Mouse (Mus musculus) neural tube, embryonic 11.5 days (tissue): Measurements from ENCODE around the gene Slc4a3. TPM values are rescaled to one million over a fixed set of nuclear protein-coding genes. Genes with fewer than 3 reads are reported as not detected.

Experiments used
- ATAC-seq: fragments of 200-750 bp; cut with Nextera tagmentation; 2 replicates; pipeline ENCODE4 v1.8.0; 2017; ENCODE audit warnings: moderate number of reproducible peaks, mild to moderate bottlenecking, moderate TSS enrichment, moderate library complexity; ENCODE audit not compliant: insufficient read depth, low FRiP score, low TSS enrichment
- DNase-seq: peaks from one replicate; pipeline ENCODE4 v3.0.0-alpha.2; 2015; ENCODE audit warnings: low spot score
- H3K27ac ChIP-seq: fragments of 300-500 bp; sonication (generic); 2 replicates; pipeline ENCODE4 v1.5.1; 2014; ENCODE audit warnings: low read depth, mild to moderate bottlenecking, low read length
- H3K27me3 ChIP-seq: fragments of 300-500 bp; sonication (generic); 2 replicates; pipeline ENCODE4 v1.6.1; 2014; ENCODE audit warnings: mild to moderate bottlenecking, low read length, mixed read lengths; ENCODE audit not compliant: control insufficient read depth, insufficient read depth
- H3K36me3 ChIP-seq: fragments of 300-500 bp; sonication (generic); 2 replicates; pipeline ENCODE4 v1.6.1; 2014; ENCODE audit warnings: mild to moderate bottlenecking, low read length, moderate library complexity, mixed read lengths; ENCODE audit not compliant: control insufficient read depth, insufficient read depth
- H3K4me1 ChIP-seq: fragments of 300-500 bp; sonication (generic); 2 replicates; pipeline ENCODE4 v1.6.1; 2014; ENCODE audit warnings: low read length, mixed read lengths; ENCODE audit not compliant: control insufficient read depth, insufficient read depth
- H3K4me2 ChIP-seq: fragments of 300-500 bp; sonication (generic); 2 replicates; pipeline ENCODE4 v1.6.1; 2014; ENCODE audit warnings: low read depth, mild to moderate bottlenecking, moderate library complexity
- H3K4me3 ChIP-seq: fragments of 300-500 bp; sonication (generic); 2 replicates; pipeline ENCODE4 v1.5.1; 2014; ENCODE audit warnings: low read depth, low read length
- H3K9ac ChIP-seq: fragments of 300-500 bp; sonication (generic); 2 replicates; pipeline ENCODE4 v1.6.1; 2014; ENCODE audit warnings: mild to moderate bottlenecking, low read length
- H3K9me3 ChIP-seq: fragments of 300-500 bp; sonication (generic); 2 replicates; pipeline ENCODE4 v1.6.1; 2016; ENCODE audit warnings: low read length; ENCODE audit not compliant: control insufficient read depth
- WGBS: fragments of 180-500 bp; shearing (Covaris S2); extraction: QIAGEN DNeasy Blood & Tissue Kit; methylation state at CpG from one replicate; pipeline ENCODE4 v1.1.7; 2014; 5-methylcytosine and 5-hydroxymethylcytosine counted together
- polyA plus RNA-seq: library from polyadenylated mRNA; unstranded; fragments of >200 nt; fragmentation: Nextera tagmentation; extraction: Ambion mirVana; gene quantifications from 2 replicates; pipeline ENCODE4 v1.2.1, GENCODE M21; 2014

Gene Slc4a3
- polyA plus RNA-seq, 1 experiment from 2014 or later: 8.6 TPM

DNA sequence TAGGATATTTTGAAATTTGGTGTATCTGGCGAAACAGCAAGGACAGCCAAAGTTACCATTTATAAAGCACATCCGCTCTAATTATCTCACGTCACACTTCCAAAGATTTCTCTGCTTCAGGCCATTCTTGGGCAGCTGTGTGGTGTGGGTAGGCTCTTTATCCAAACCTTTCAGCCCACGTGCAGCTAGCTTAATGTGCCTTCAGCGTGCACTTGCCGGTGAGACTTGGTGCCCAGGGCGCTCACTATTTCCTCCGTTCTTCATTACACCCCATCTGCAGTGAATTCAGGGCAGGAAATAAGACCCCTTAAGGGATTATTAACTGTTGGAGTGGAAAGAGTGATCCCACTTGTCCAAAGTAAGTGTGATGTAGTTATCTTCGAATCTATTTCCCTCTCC lies 63.2 kb downstream of the Slc4a3 start:
- Histone ChIP-seq H3K27me3 (no peaks in the 10 kb centered on the region), H3K4me1 (no peaks in the 10 kb centered on the region), H3K36me3 (no peaks in the 10 kb centered on the region), H3K9me3 (no peaks in the 10 kb centered on the region), H3K9ac (no peak overlapping the region), H3K27ac (no peak overlapping the region), H3K4me2 (no peak overlapping the region), H3K4me3 (no peak overlapping the region)
- DNase-seq (no peak), ATAC-seq (no peak)
- 86% methylated on average over 9 of the region's 9 CpGs for WGBS

DNA sequence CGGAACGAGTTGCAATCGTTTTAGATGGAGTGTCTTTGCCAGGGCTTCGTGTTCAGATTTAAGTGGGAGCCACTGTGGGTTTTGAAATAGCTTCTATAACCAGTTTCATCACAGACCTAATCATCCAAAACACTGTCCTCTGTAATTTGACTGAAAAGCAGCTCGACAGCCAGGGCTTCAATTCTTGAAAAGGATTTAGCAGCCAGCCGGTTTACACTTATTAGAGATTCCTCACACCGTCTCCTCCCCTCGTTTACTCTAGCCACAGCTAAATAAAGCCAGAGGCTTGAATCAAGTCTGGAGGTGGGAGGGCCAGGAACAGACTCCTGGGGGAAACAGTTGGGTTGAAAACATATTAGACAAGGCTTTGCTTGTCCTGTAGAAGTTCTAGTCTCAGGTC lies 64.5 kb downstream of the Slc4a3 start:
- DNase-seq: no peak
- 56% methylated on average over 8 of the region's 8 CpGs for WGBS

More for the DNA sequence above, 64.5 kb downstream of the Slc4a3 start:
- Histone ChIP-seq H3K4me2 (no peak overlapping the region), H3K9ac (no peak overlapping the region), H3K4me1 (no peaks in the 10 kb centered on the region), H3K27ac (no peak overlapping the region), H3K36me3 (no peaks in the 10 kb centered on the region), H3K27me3 (no peaks in the 10 kb centered on the region), H3K9me3 (no peaks in the 10 kb centered on the region), H3K4me3 (no peak overlapping the region)
- no peak for ATAC-seq

Other genes starting within 250 kb of the Slc4a3 start
- 180 and 182 TPM in 2 replicates for gene Dnpep, start 228.3 kb upstream of the Slc4a3 start, polyA plus RNA-seq
- gene Des, start 185.9 kb upstream of the Slc4a3 start, polyA plus RNA-seq: 15.8 and 18.0 TPM in 2 replicates
- gene Speg, start 171.0 kb upstream of the Slc4a3 start, polyA plus RNA-seq: 15.5 and 19.1 TPM in 2 replicates
- 62.5 and 64.2 TPM in 2 replicates for gene Gmppa, start 110.3 kb upstream of the Slc4a3 start, polyA plus RNA-seq
- 2.3 and 2.9 TPM in 2 replicates for gene Asic4, start 95.8 kb upstream of the Slc4a3 start, polyA plus RNA-seq
- 27.1 and 27.2 TPM in 2 replicates for gene Chpf, start 67.0 kb upstream of the Slc4a3 start, polyA plus RNA-seq
- 12.3 and 13.7 TPM in 2 replicates for gene Tmem198, start 66.7 kb upstream of the Slc4a3 start, polyA plus RNA-seq
- gene Obsl1, start 39.8 kb upstream of the Slc4a3 start, polyA plus RNA-seq: 44.8 and 48.3 TPM in 2 replicates
- gene Inha, start 39.2 kb upstream of the Slc4a3 start, polyA plus RNA-seq: 2.3 and 2.6 TPM in 2 replicates
- 20.6 and 20.9 TPM in 2 replicates for gene Stk11ip, start 24.7 kb upstream of the Slc4a3 start, polyA plus RNA-seq